Mouse (Mus musculus): ENCODE data around the gene Samd4.

Samd4 gene

DNA sequence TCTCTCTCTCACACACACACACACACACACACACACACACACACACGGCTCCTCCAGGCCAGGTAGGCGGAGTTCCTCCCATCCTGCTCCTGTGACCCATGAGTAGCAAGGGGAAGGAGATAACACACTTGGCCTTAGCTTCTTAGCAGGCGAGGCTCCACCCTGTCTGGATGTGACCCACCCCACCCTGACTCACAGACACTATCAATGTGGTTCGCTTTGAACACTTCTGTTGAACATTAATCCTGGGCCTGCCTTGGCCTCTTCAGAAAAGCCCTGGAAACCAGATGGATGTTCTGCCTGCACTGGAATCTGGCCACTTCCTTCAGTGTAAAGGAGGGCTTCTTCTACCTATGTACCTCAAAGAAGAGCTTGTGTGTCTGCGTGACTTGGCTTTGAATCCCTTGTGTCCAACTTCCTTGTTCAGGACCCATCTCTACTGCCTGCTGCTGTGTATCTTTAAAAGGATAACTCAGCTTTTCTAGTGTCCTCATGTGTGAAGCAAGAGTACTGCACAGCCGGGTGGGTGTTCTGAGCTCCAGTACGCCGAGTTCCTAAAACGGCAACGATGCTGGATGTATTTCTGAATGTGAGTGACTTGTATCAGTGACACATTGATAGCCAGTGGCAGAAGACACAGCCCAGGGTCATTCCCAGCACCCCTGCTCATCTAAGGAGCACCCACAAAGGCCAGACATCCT lies 233.6 kb downstream of the Samd4 start:
- DNase-seq: no peak

- no peak for DNase-seq
Observed at GRCm38 (mm10) chr14:47117522-47117921, 234.9 kb downstream of the Samd4 start.

DNA sequence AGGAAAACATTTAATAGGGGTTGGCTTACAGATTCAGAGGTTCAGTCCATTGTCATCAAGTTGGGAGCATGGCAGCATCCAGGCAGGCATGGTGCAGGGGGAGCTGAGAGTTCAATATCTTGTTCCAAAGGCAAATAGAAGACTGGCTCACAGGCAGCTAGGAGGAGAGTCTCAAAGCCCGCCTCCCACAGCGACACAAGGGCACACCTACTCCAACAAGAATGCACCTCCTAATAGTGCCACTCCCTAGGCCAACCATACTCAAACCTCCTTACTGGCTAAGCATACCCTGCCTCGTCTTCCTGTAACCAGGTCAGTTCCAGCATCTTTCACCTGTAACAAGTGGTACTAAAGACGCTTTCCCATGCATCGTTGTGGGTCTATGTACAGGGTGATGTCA lies 245.3 kb downstream of the Samd4 start:
- no peak for DNase-seq

DNA sequence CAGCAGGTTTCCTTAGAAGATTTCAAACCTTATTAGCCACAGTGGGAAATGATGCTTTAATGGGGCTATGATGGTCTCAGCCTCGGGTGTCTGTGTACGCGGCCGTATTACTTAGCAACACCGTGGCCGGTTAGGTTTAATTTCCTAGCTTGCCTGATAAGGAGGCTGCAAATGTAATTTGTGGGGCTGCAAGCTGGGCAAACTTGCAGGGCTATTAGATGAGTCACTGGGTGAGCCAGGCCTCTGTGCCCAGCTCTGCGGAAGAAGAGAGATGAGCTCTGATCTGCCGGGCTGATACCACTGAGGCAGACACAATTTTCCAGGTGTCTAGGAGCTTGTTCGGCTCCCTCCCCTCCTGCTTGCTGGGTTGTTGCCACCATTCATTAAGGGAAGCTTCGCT lies 251.3 kb downstream of the Samd4 start:
- no peak for DNase-seq

GRCm38 (mm10) chr14:47136637-47137036 lies 254.0 kb downstream of the Samd4 start:
- peak; percentile 63 to 71 for DNase-seq

DNA sequence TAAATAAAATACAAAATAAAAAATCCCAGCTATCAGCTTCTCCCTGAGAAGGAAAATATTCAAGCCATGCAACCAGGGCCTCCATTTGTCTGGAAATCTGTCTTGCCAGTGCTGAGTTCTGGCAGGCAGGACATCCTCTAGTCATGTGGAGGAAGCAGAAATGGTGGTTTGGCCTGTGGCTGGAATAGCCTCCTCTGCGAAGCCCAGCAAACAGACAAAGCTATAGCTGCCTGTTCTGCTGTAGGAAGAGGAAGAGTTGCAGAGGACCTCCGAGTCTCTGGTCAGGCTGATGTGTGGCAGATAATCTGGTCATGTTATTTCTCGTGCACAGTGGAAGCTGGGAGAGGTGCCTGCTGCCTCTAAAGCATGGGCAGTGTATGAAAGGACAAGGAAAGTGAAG lies 256.2 kb downstream of the Samd4 start:
- no peak for DNase-seq

- DNase-seq: no peak
Observed at GRCm38 (mm10) chr14:47144326-47144725, 261.7 kb downstream of the Samd4 start.

DNA sequence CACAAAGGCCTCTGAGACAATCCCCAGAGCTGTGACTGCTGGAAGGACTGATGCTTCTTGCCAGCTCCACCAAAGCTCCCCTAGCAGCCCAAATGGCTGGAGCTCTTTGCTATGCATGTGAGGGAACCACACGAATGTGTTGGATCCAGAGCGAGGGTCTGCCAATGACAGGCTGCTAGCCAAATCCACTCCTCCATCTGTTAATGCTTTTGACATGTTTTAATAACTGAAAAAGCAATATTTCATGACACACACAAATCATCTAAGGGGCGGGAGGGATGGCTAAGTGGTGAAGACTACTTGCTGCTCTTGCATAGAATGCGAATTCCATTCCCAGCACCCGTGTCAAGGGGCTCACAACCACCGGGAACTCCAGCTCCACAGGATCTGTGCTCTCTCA lies 268.7 kb downstream of the Samd4 start:
- no peak for DNase-seq

- DNase-seq: no peak
Observed at GRCm38 (mm10) chr14:47154303-47154702, 271.6 kb downstream of the Samd4 start.

Data from kidney, adult 8-10 months (tissue).